Mouse (Mus musculus) heart, embryonic 15.5 days (tissue): ENCODE measurements around the gene Gclm. TPM values are rescaled to one million over a fixed set of nuclear protein-coding genes. Genes with fewer than 3 reads are reported as not detected.

Experiments used
- ATAC-seq: fragments of 200-750 bp; cut with Nextera tagmentation; replicated peaks from 2 replicates; pipeline ENCODE4 v1.8.0; 2017; ENCODE audit warnings: low read depth, moderate TSS enrichment; ENCODE audit not compliant: insufficient number of reproducible peaks, insufficient read depth, low FRiP score
- H3K27ac ChIP-seq: fragments of 300-500 bp; sonication (generic); 2 replicates; pipeline ENCODE4 v1.5.1; 2015; ENCODE audit warnings: mild to moderate bottlenecking, inconsistent platforms
- H3K27me3 ChIP-seq: fragments of 300-500 bp; sonication (generic); 2 replicates; pipeline ENCODE4 v1.6.1; 2015; ENCODE audit warnings: inconsistent platforms
- H3K36me3 ChIP-seq: fragments of 300-500 bp; sonication (generic); 2 replicates; pipeline ENCODE4 v1.6.1; 2015; ENCODE audit warnings: mild to moderate bottlenecking, inconsistent platforms
- H3K4me1 ChIP-seq: fragments of 300-500 bp; sonication (generic); replicated peaks from 2 replicates; pipeline ENCODE4 v1.6.1; 2015; ENCODE audit warnings: inconsistent platforms
- H3K4me2 ChIP-seq: fragments of 300-500 bp; sonication (generic); 2 replicates; pipeline ENCODE4 v1.6.1; 2015; ENCODE audit warnings: inconsistent platforms, mild to moderate bottlenecking, moderate library complexity
- H3K4me3 ChIP-seq: fragments of 300-500 bp; sonication (generic); 2 replicates; pipeline ENCODE4 v1.5.1; 2015; ENCODE audit warnings: mild to moderate bottlenecking, inconsistent platforms
- H3K9ac ChIP-seq: fragments of 300-500 bp; sonication (generic); 2 replicates; pipeline ENCODE4 v1.6.1; 2015; ENCODE audit warnings: mild to moderate bottlenecking, inconsistent platforms
- H3K9me3 ChIP-seq: fragments of 300-500 bp; sonication (generic); replicated peaks from 2 replicates; pipeline ENCODE4 v1.6.1; 2016; ENCODE audit warnings: inconsistent platforms
- WGBS: fragments of 180-500 bp; shearing (Covaris S2); methylation state at CpG from one replicate; pipeline ENCODE4 v1.1.7; 2015; ENCODE audit warnings: mixed read lengths; 5-methylcytosine and 5-hydroxymethylcytosine counted together
- polyA plus RNA-seq: library from polyadenylated mRNA; unstranded; fragments of >200 nt; fragmentation: Nextera tagmentation; extraction: Ambion mirVana; gene quantifications from 2 replicates; pipeline ENCODE4 v1.2.1, GENCODE M21; 2015

Gclm gene
- polyA plus RNA-seq, 1 experiment from 2014 or later: 65.6 TPM

GRCm38 (mm10) chr3:122293954-122294850, 48.8 kb downstream of the Gclm start, which contains the start of gene Bcar3:
TSS of gene Bcar3 (plus strand) at chr3:122294136.
- ATAC-seq: peak; percentile 59
- Histone ChIP-seq H3K36me3 (no peaks in the 10 kb centered on the region), H3K4me1 (peaks cover 20% of the 10 kb centered on the region), H3K27ac (peak within 1 kb of the TSS; percentile 95), H3K9me3 (no peaks in the 10 kb centered on the region), H3K27me3 (no peaks in the 10 kb centered on the region), H3K4me3 (peak within 1 kb of the TSS; percentile 92), H3K9ac (peak within 1 kb of the TSS; percentile 90), H3K4me2 (peak within 1 kb of the TSS; percentile 82)
- WGBS: 7% methylated on average over 37 of the region's 37 CpGs

DNA sequence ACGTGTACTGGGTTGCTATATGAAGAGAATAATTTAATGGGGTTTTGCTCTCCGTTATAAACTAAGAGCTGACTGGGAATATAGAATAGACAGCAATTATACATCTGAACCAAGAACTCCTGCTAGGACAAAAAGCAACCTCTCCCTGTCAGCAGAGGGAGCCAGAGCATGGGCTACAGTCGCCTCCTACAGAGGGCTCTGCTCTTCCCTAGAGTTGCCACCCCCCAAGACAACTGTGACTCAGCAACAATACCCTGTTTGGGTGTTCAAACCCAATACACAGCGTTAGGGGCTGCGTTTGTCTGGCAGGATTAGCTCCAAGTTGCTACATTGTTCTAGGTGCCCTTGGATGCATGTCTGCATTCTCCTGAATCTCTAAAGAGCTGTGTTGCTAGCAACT, 50.2 kb downstream of the Gclm start:
- Histone ChIP-seq H3K9me3 (no peaks in the 10 kb centered on the region), H3K4me2 (no peak overlapping the region), H3K4me3 (no peak overlapping the region), H3K9ac (no peak overlapping the region), H3K4me1 (peaks cover 20% of the 10 kb centered on the region), H3K36me3 (no peaks in the 10 kb centered on the region), H3K27ac (no peak overlapping the region), H3K27me3 (no peaks in the 10 kb centered on the region; the same call in 1 of the 2 replicates)
- no peak for ATAC-seq
- WGBS: 10% methylated on average over 5 of the region's 5 CpGs

GRCm38 (mm10) chr3:122296979-122297378, 51.6 kb downstream of the Gclm start:
- 49% methylated on average over 5 of the region's 5 CpGs for WGBS
- H3K4me1 ChIP-seq: peaks cover 22% of the 10 kb centered on the region
- H3K4me2 ChIP-seq: no peak overlapping the region
- no peaks in the 10 kb centered on the region for H3K36me3 ChIP-seq
- H3K9ac ChIP-seq: no peak overlapping the region
- H3K27ac ChIP-seq: no peak overlapping the region
- H3K27me3 ChIP-seq: no peaks in the 10 kb centered on the region; the same call in 1 of the 2 replicates
- H3K9me3 ChIP-seq: no peaks in the 10 kb centered on the region
- ATAC-seq: no peak
- no peak overlapping the region for H3K4me3 ChIP-seq

- Histone ChIP-seq H3K4me2 (no peak overlapping the region), H3K27ac (no peak overlapping the region), H3K9ac (no peak overlapping the region), H3K4me3 (no peak overlapping the region), H3K27me3 (peaks cover 4% of the 10 kb centered on the region), H3K9me3 (no peaks in the 10 kb centered on the region), H3K36me3 (no peaks in the 10 kb centered on the region), H3K4me1 (peaks cover 11% of the 10 kb centered on the region)
- ATAC-seq: peak; percentile 29; the same call in 1 of the 2 replicates
- 47% methylated on average over 9 of the region's 9 CpGs for WGBS
These were observed 55.9 kb downstream of the Gclm start for GRCm38 (mm10) chr3:122300983-122301919.

GRCm38 (mm10) chr3:122304560-122304959, 59.2 kb downstream of the Gclm start:
- Histone ChIP-seq H3K9me3 (no peaks in the 10 kb centered on the region), H3K27ac (no peak overlapping the region), H3K4me3 (no peak overlapping the region), H3K4me2 (no peak overlapping the region), H3K4me1 (peaks cover 11% of the 10 kb centered on the region; the same call in 1 of the 2 replicates), H3K9ac (no peak overlapping the region), H3K36me3 (no peaks in the 10 kb centered on the region), H3K27me3 (peaks cover 30% of the 10 kb centered on the region)
- 84% methylated on average over 4 of the region's 4 CpGs for WGBS
- ATAC-seq: no peak

DNA sequence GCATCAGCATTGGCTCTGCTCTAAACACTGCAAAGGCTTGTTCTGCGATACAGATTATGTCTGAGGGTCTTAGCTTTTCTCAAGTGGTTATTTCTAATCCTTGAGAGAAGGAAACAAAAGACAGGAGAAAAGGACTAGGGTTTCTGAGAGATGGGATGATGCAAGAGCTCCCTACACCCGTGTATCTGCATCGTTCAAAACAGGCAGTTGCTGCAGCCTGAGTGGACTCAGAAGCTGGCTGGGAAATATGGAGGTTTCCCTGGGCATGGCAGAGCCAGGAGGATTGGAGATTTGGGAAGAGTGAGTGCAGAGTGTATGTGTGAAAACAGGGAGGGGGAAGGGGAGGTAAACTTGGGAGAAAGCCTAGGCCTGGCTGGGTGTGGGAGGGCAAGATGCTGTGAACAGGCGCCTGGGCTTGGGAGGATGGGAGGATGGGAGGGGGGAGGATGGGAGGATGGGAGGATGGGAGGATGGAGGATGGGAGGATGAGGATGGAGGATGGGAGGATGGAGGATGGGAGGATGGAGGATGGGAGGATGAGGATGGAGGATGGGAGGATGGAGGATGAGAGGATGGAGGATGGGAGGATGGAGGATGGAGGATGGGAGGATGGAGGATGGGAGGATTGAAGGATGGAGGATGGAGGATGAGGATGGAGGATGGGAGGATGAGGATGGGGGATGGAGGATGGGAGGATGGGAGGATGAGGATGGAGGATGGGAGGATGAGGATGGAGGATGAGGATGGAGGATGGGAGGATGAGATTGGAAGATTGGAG, 62.7 kb downstream of the Gclm start:
- H3K36me3 ChIP-seq: no peaks in the 10 kb centered on the region
- 0 out of 2 replicates have a peak, but pooled peaks cover 1% of the 10 kb centered on the region for H3K4me1 ChIP-seq
- H3K4me2 ChIP-seq: no peak overlapping the region
- no peak for ATAC-seq
- no peaks in the 10 kb centered on the region for H3K9me3 ChIP-seq
- no peak overlapping the region for H3K9ac ChIP-seq
- 44% methylated on average over 4 of the region's 4 CpGs for WGBS
- peaks cover 48% of the 10 kb centered on the region for H3K27me3 ChIP-seq
- no peak overlapping the region for H3K27ac ChIP-seq
- no peak overlapping the region for H3K4me3 ChIP-seq

- Histone ChIP-seq H3K9me3 (no peaks in the 10 kb centered on the region), H3K4me3 (no peak overlapping the region), H3K9ac (no peak overlapping the region), H3K36me3 (no peaks in the 10 kb centered on the region), H3K4me2 (no peak overlapping the region), H3K27ac (no peak overlapping the region), H3K4me1 (no peaks in the 10 kb centered on the region), H3K27me3 (peaks cover 50% of the 10 kb centered on the region)
- WGBS: 21% methylated on average over 6 of the region's 6 CpGs
- no peak for ATAC-seq
These were observed 63.6 kb downstream of the Gclm start for GRCm38 (mm10) chr3:122308981-122309380.

DNA sequence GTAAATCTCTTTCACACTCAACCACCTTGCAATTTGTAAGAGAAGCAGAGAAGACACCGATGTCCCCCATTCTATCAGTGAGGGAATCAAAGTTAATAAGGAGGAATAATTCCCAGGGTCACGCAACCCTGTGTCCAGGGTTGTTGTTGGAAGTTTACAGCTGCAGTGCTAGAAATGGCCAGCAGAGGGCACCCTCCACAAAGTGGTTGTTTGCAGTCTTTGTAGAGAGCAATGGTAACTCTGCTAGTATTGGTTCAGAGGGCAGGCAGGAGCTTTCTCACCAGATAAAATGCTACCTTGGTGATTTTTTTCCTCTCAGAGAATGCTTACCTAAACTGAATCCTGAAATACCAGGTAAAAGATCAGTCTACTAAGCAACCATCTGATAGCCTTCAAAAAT, 66.7 kb downstream of the Gclm start:
- Histone ChIP-seq H3K4me1 (peaks cover 5% of the 10 kb centered on the region), H3K27me3 (peaks cover 48% of the 10 kb centered on the region), H3K4me2 (no peak overlapping the region), H3K27ac (no peak overlapping the region), H3K9ac (no peak overlapping the region), H3K36me3 (no peaks in the 10 kb centered on the region), H3K9me3 (no peaks in the 10 kb centered on the region), H3K4me3 (no peak overlapping the region)
- ATAC-seq: no peak
- WGBS: 21% methylated on average over 2 of the region's 2 CpGs

DNA sequence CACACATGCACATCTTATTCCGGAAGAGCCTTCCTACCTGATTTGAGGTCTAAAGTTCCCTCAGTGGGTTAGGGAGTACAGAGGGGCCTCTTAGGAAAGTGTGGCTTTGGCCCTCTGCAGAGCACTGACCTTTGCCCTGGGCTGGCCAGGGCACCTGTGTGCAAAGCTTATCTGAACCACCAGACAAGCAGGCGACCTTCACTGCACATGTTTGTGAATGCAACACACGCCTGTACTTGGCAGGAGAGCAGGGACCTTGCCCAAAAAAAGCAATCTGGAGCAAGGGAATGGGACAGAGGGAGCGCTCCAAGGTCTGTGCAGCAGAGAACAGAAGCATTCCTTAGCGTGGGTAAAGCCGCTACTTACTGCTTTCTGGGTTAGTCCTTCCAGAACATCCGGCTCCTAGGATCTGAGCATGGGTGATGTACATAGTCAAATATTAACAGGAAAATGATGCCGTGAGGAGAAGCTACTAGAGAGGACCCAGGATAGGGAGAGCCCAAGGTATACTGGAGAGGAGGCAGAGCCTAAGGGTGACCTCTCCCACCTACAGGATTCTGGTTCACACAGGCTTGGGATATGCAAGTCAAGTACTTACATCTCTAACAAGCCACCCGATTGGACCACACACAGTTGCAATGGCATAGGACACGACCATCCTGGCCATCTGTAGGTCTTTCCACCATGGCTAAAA, 67.7 kb downstream of the Gclm start:
- Histone ChIP-seq H3K4me2 (no peak overlapping the region), H3K4me1 (peaks cover 5% of the 10 kb centered on the region), H3K4me3 (no peak overlapping the region), H3K36me3 (no peaks in the 10 kb centered on the region), H3K9ac (no peak overlapping the region), H3K27me3 (peaks cover 53% of the 10 kb centered on the region), H3K27ac (no peak overlapping the region), H3K9me3 (no peaks in the 10 kb centered on the region)
- ATAC-seq: no peak
- WGBS: 69% methylated on average over 10 of the region's 10 CpGs

DNA sequence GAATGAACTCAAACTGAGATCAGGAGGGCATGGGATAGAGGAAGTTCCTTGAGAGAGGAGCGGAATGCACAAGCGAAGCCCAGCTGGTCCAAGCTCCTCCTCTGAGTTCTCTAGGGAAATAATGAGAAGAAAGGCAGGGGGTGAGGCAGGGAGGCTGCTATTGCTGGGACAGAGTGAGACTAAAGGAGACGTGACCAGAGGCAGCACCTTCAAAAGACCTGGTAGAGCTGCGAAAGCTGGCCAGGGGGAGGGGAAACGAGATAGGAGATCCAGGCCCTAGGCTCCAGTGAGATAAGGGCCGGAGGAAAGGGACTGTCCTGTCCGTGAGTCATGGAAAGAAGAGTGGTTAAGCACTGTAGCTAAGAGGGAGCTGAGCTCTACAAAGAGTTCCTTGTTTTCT, 68.6 kb downstream of the Gclm start:
- 19% methylated on average over 7 of the region's 7 CpGs for WGBS
- Histone ChIP-seq H3K9ac (no peak overlapping the region), H3K9me3 (no peaks in the 10 kb centered on the region), H3K27me3 (peaks cover 53% of the 10 kb centered on the region), H3K27ac (no peak overlapping the region), H3K4me1 (peaks cover 5% of the 10 kb centered on the region), H3K4me2 (no peak overlapping the region), H3K36me3 (no peaks in the 10 kb centered on the region), H3K4me3 (no peak overlapping the region)
- ATAC-seq: peak; percentile 41; the same call in 1 of the 2 replicates
